Mouse (Mus musculus): Measurements from ENCODE around the gene Dxo. TPM values are rescaled to one million over a fixed set of nuclear protein-coding genes. Genes with fewer than 3 reads are reported as not detected.

Gene Dxo
- total RNA-seq, 1 experiment from 2014 or later, result 65.5 TPM

DNA sequence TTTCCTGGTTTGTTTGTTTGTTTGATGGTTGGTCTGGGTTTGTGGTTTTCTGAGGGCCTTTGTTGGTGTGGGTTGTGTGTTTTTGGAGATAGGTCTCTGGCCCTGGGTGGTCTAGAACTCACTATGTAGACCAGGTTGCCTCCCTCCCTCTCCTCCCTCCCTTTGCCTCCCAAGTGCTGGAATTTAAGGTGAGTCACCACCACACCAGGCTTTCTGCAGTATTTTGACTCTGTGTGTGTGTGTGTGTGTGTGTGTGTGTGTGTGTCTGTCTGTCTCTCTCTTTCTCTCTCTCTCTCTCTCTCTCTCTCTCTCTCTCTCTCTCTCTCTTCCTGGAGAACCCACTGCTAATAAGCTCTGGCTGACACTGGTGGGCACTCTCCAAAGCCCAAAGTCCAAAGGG lies 44.3 kb downstream of the Dxo start:
- DNase-seq, result no peak

DNA sequence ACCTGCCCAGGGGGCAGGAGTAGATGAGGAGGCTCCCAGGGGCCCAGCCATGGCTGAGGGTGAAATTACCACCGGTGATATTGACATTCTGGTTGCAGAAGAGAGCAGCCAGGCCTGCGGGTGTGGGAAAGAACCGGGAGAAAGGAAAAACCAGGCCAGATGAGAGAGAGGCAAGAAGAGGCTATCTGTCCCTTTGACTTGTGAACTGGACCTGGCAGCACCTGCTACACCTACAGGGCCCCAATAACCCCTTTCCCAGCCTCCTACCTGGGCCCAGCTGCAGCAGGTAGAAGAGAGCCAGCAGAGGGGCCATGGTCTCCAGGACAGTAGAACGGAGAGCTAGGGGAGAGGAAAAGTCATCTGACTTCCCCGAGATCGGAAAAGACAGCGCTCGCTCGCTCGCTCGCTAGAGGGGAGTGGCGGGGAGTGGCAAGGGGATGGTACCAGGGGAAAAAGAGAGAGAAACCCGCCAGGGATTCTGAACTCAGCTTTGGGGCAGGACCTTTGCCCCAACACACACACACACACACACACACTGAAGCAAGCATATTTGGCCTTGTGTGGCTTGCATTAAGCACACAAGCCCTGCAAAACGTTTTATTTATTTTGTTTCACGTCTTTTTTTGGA lies 45.0 kb downstream of the Dxo start, which contains the start of gene Gm20547:
Gene Gm20547, minus strand, starts transcription at position 360 of the 628 bp plus-strand sequence.
- DNase-seq, result peak; percentile 42

DNA sequence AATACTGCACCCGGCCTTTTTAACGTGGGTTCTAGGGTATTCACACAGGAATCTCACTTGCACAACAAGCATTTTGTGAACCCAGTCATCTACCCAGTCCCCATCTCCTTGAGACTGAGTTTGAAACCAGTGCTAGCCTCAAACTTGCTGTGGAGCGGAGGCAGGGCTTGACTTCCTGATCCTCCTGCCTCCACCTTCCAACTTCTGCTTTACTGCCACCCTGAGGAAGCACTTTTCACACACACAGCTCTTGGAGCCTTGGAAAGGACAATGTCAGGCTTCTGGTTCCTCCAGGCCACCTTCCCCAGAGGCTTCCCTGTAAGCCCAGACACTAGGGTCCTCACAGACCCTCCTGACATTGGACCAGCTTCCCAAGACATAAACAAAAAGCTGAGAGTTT lies 46.5 kb downstream of the Dxo start:
- DNase-seq, result no peak

DNA sequence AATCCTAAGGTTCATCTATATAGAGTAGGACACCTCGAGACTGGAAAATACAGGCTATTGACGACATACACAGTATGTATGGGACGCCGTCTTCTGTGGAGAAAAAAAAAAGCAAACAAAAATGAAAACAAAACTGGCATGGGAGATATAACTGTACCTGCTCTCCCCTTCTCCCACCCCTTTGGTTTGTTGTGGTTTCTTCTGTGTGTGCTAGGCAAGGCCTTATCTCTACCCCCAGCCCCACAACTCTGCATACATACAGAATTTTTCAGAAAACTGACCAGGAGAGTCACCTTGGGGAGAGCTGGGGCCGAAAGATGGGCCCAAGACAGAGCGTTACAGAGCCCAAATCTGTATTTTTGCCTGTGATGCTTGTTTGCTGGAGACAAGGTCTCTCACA lies 47.9 kb downstream of the Dxo start:
- DNase-seq, result no peak

DNA sequence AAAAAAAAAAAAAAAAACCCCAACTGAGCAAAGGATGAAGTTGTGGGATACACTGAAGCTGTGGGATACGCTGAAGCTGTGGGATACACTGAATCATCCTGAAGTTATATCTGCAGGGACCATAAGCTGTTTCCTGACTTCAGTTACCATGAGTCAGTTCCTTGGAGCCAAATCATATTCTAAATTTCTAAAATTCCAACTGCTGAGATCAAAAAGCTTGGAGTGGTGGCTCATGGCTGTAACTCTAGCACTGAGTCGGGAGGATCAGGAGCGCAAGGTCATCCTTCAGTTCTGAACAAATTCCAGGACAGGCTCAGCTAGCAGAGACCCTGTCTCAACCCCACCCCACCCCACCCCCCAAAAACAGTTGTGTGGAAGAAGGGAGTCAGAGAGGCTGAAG lies 48.8 kb downstream of the Dxo start:
- DNase-seq, result no peak

DNA sequence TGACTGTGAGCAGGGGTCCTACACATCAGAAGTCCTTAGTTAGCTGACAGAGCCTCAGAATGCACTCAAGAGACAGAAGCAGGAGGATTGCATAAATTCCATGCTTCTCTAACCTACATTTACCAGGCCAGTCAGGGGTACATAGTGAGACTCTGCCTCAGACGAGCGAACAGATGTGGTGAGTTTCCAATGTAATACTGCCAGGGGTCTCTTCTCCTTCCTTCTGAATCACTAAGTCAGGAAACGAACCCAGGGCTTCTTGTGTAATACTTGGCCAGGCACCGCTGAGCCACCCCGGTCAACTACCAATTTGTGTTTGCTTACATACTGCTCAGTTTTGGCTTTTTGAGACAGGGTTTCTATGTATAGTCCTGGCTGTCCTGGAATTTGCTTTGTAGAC lies 51.1 kb downstream of the Dxo start:
- no peak for DNase-seq

Small RNA genes lying within 50 kb of the gene (microRNA-seq; reads per million reads assigned to microRNA genes)
- gene Mir6970, result 0.38 to 0.85 reads per million in 2 experiments
- 1.7 to 6.1 reads per million in 2 experiments for gene Mir6971
- gene Mir6972, result 0 to 0.38 reads per million in 2 experiments

Other genes starting within 250 kb of the Dxo start
- gene Gpsm3, start 247.2 kb upstream of the Dxo start, total RNA-seq (2021), result 6.3 and 16.3 TPM in 2 replicates
- gene Pbx2, start 245.8 kb upstream of the Dxo start, total RNA-seq (2021), result 37.2 and 42.2 TPM in 2 replicates
- 1.7 and 2.4 TPM in 2 replicates for gene Ager, start 239.2 kb upstream of the Dxo start, total RNA-seq (2021)
- gene Rnf5, start 233.3 kb upstream of the Dxo start, total RNA-seq (2021), result 72.5 and 76.9 TPM in 2 replicates
- 101 and 103 TPM in 2 replicates for gene Agpat1, start 232.8 kb upstream of the Dxo start, total RNA-seq (2021)
- 4.3 and 4.7 TPM in 2 replicates for gene Egfl8, start 221.0 kb upstream of the Dxo start, total RNA-seq (2021)
- gene Ppt2, start 208.5 kb upstream of the Dxo start, total RNA-seq (2021), result 49.7 and 50.0 TPM in 2 replicates
- gene Prrt1, start 207.5 kb upstream of the Dxo start, total RNA-seq (2021), result 8.7 and 12.4 TPM in 2 replicates
- gene Fkbpl, start 192.3 kb upstream of the Dxo start, total RNA-seq (2021), result 11.5 and 12.5 TPM in 2 replicates
- 43.5 and 52.1 TPM in 2 replicates for gene Atf6b, start 189.9 kb upstream of the Dxo start, total RNA-seq (2021)
- gene Tnxb, start 166.5 kb upstream of the Dxo start, total RNA-seq (2021), result 39.8 and 41.0 TPM in 2 replicates
- 110 and 152 TPM in 2 replicates for gene C4b, start 93.1 kb upstream of the Dxo start, total RNA-seq (2021)
- 3,653 and 3,825 TPM in 2 replicates for gene Cyp21a1, start 32.5 kb upstream of the Dxo start, total RNA-seq (2021)
- 38.0 and 38.6 TPM in 2 replicates for gene Stk19, start 74 bp upstream of the Dxo start, total RNA-seq (2021)
- 55.0 and 60.0 TPM in 2 replicates for gene Skiv2l, start 13.2 kb downstream of the Dxo start, total RNA-seq (2021)
- 54.4 and 58.4 TPM in 2 replicates for gene Nelfe, start 13.4 kb downstream of the Dxo start, total RNA-seq (2021)
- 36.2 and 180 TPM in 2 replicates for gene Cfb, start 25.5 kb downstream of the Dxo start, total RNA-seq (2021)
- gene Zbtb12, start 42.5 kb downstream of the Dxo start, total RNA-seq (2021), result 13.8 and 15.2 TPM in 2 replicates
- not detected in 2 replicates for gene Gm20547, start 45.0 kb downstream of the Dxo start, total RNA-seq (2021)
- gene C2, start 61.2 kb downstream of the Dxo start, total RNA-seq (2021), result 43.2 and 54.5 TPM in 2 replicates
- gene Ehmt2, start 61.5 kb downstream of the Dxo start, total RNA-seq (2021), result 112 and 134 TPM in 2 replicates
- 1.5 and 1.7 TPM in 2 replicates for gene Slc44a4, start 77.4 kb downstream of the Dxo start, total RNA-seq (2021)
- 19.3 and 25.2 TPM in 2 replicates for gene Neu1, start 94.2 kb downstream of the Dxo start, total RNA-seq (2021)
- gene Hspa1b, start 122.2 kb downstream of the Dxo start, total RNA-seq (2021), result 29.6 and 90.6 TPM in 2 replicates
- gene Gm20481, start 132.9 kb downstream of the Dxo start, total RNA-seq (2021), result not detected in 2 replicates
- 12.7 and 38.7 TPM in 2 replicates for gene Hspa1a, start 135.1 kb downstream of the Dxo start, total RNA-seq (2021)
- gene Hspa1l, start 135.7 kb downstream of the Dxo start, total RNA-seq (2021), result 0.34 and 0.37 TPM in 2 replicates
- gene Lsm2, start 144.8 kb downstream of the Dxo start, total RNA-seq (2021), result 39.4 and 44.2 TPM in 2 replicates
- 55.3 and 71.7 TPM in 2 replicates for gene Vars, start 164.0 kb downstream of the Dxo start, total RNA-seq (2021)
- 0.85 and 1.2 TPM in 2 replicates for gene Vwa7, start 179.6 kb downstream of the Dxo start, total RNA-seq (2021)
- gene Sapcd1, start 191.0 kb downstream of the Dxo start, total RNA-seq (2021), result 1.3 and 1.7 TPM in 2 replicates
- 1.8 and 3.6 TPM in 2 replicates for gene Msh5, start 209.7 kb downstream of the Dxo start, total RNA-seq (2021)
- gene Clic1, start 212.9 kb downstream of the Dxo start, total RNA-seq (2021), result 83.0 and 109 TPM in 2 replicates
- 24.2 and 30.6 TPM in 2 replicates for gene Ddah2, start 222.0 kb downstream of the Dxo start, total RNA-seq (2021)
- gene Ly6g6c, start 228.4 kb downstream of the Dxo start, total RNA-seq (2021), result not detected in 2 replicates
- 0.26 and 0.71 TPM in 2 replicates for gene Mpig6b, start 229.2 kb downstream of the Dxo start, total RNA-seq (2021)
- gene Ly6g6e, start 239.9 kb downstream of the Dxo start, total RNA-seq (2021), result not detected in 2 replicates
- gene Ly6g6d, start 241.0 kb downstream of the Dxo start, total RNA-seq (2021), result 1.1 and 1.7 TPM in 2 replicates
- not detected in 2 replicates for gene Ly6g6f, start 248.6 kb downstream of the Dxo start, total RNA-seq (2021)